Mouse (Mus musculus): Measurements from ENCODE around the gene Zfp248. TPM values are rescaled to one million over a fixed set of nuclear protein-coding genes. Genes with fewer than 3 reads are reported as not detected.

Gene Zfp248
- polyA plus RNA-seq, 1 experiment, result 0.15 TPM

DNA sequence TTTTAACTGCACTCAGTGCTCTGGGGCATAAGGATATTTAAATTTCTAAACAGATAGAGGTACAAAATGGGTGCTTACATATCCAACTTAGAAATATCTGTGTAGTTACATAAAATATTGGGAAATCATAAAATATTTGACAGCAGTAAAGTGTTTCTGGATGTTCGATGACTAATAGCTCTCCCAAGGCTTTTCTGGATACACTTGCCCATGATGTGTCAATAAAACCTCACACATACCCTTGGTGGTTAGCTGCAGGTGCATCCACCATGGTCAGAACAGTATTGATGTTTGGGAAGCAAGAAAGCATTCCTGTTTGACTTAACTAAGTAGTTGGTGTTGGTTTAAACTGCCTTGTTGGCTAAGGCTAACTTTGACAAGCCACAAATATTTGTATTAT is 2.4 kb upstream of the Zfp248 start:
- 83% methylated on average over 1 of the region's 1 CpGs for WGBS
- no peaks in the 10 kb centered on the region for H3K4me1 ChIP-seq (ENCODE audit: control insufficient read depth, insufficient read depth, insufficient read length, low read length)
- TF ChIP-seq CTCF (IDR thresholded peaks at IDR 0.05; ENCODE audit: extremely low read depth, insufficient read length, insufficient replicate concordance, low read depth, low read length) (no peak), POLR2A (IDR thresholded peaks at IDR 0.05; ENCODE audit: low read depth, low read length) (no peak)
- no peak overlapping the region for H3K4me3 ChIP-seq (ENCODE audit: low read depth, low read length)
- H3K27me3 ChIP-seq (ENCODE audit: control insufficient read depth, insufficient read depth, low read length), result no peaks in the 10 kb centered on the region; the same call in 1 of the 2 replicates
- H3K36me3 ChIP-seq (ENCODE audit: control insufficient read depth, insufficient read depth, low read length), result no peaks in the 10 kb centered on the region
- no peak overlapping the region for H3K27ac ChIP-seq (ENCODE audit: insufficient read depth, low read depth, low read length)

DNA sequence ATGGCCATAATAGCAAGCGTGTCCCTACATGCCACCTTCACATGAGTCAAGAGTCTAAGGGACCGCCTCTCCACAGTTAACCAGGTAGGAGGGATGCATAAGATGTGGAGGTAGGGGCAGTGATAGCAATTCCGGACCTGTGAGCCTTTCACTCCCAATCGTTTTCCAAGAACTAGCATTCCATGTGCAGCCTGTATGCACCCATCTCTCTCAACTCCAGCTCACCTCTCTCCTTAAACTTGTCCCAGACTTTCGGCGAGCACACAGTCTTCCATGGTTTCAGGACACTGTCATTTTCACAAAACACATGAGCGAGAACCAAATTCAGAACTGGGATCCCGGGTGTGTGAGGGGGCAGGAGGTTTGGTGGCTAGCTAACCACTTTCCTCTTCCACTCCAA is 876 bp downstream of the Zfp248 start:
- Histone ChIP-seq H3K4me3 (ENCODE audit: low read depth, low read length) (peak overlapping the region; percentile 85), H3K27me3 (ENCODE audit: control insufficient read depth, insufficient read depth, low read length) (no peaks in the 10 kb centered on the region), H3K36me3 (ENCODE audit: control insufficient read depth, insufficient read depth, low read length) (no peaks in the 10 kb centered on the region), H3K27ac (ENCODE audit: insufficient read depth, low read depth, low read length) (no peak overlapping the region), H3K4me1 (ENCODE audit: control insufficient read depth, insufficient read depth, insufficient read length, low read length) (no peaks in the 10 kb centered on the region)
- TF ChIP-seq POLR2A (IDR thresholded peaks at IDR 0.05; ENCODE audit: low read depth, low read length), result no peak
- no peak for TF ChIP-seq CTCF (IDR thresholded peaks at IDR 0.05; ENCODE audit: extremely low read depth, insufficient read length, insufficient replicate concordance, low read depth, low read length)
- WGBS, result 32% methylated on average over 8 of the region's 8 CpGs

DNA sequence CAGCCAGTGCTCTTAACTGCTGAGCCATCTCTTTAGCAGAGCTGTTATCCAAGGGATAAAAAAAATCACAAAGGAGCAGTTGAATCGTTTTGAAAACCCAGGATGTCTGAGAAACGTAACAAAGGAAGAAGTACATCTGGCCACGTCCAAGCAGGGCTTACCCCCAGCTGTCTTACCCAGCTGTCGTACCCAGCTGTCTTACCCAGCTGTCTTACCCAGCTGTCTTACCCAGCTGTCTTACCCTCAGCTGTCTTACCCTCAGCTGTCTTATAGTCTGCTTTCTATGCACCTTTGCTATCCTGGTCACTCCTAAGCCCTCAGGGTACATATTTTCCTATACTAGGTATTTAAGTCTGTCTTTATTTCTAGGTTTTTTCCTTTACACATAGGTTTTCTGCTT is 23.8 kb downstream of the Zfp248 start:
- Histone ChIP-seq H3K27ac (ENCODE audit: insufficient read depth, low read depth, low read length) (no peak overlapping the region), H3K4me3 (ENCODE audit: low read depth, low read length) (no peak overlapping the region), H3K4me1 (ENCODE audit: control insufficient read depth, insufficient read depth, insufficient read length, low read length) (no peaks in the 10 kb centered on the region), H3K36me3 (ENCODE audit: control insufficient read depth, insufficient read depth, low read length) (0 out of 2 replicates have a peak, but pooled peaks cover 1% of the 10 kb centered on the region), H3K27me3 (ENCODE audit: control insufficient read depth, insufficient read depth, low read length) (no peaks in the 10 kb centered on the region)
- no peak for TF ChIP-seq CTCF (IDR thresholded peaks at IDR 0.05; ENCODE audit: extremely low read depth, insufficient read length, insufficient replicate concordance, low read depth, low read length)
- no peak for TF ChIP-seq POLR2A (IDR thresholded peaks at IDR 0.05; ENCODE audit: low read depth, low read length)
- WGBS, result 86% methylated on average over 4 of the region's 4 CpGs

DNA sequence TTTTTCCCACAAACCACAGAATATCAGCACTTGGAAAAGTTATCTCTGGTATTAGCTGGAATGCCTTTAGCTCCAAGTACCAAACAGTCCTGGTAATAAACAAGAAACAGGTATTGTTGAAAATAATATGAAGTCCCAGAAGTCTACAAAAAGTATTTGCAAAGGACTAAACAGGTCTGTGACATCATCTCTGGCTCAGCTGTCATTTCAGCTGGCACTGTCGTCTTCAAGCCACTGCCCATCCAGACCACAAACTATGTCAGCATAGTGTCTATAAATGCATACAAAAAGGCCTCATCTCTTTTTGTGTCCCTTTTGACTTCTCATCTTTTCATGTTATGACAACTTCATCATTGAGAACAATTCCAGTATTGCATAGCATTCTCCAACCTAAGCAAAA is 28.7 kb downstream of the Zfp248 start:
- H3K4me3 ChIP-seq (ENCODE audit: low read depth, low read length), result no peak overlapping the region
- TF ChIP-seq POLR2A (IDR thresholded peaks at IDR 0.05; ENCODE audit: low read depth, low read length) (no peak), CTCF (IDR thresholded peaks at IDR 0.05; ENCODE audit: extremely low read depth, insufficient read length, insufficient replicate concordance, low read depth, low read length) (no peak)
- 0 out of 2 replicates have a peak, but pooled peaks cover 1% of the 10 kb centered on the region for H3K36me3 ChIP-seq (ENCODE audit: control insufficient read depth, insufficient read depth, low read length)
- H3K27ac ChIP-seq (ENCODE audit: insufficient read depth, low read depth, low read length), result no peak overlapping the region
- no peaks in the 10 kb centered on the region for H3K4me1 ChIP-seq (ENCODE audit: control insufficient read depth, insufficient read depth, insufficient read length, low read length)
- H3K27me3 ChIP-seq (ENCODE audit: control insufficient read depth, insufficient read depth, low read length), result no peaks in the 10 kb centered on the region
- 87% methylated on average over 1 of the region's 1 CpGs for WGBS

DNA sequence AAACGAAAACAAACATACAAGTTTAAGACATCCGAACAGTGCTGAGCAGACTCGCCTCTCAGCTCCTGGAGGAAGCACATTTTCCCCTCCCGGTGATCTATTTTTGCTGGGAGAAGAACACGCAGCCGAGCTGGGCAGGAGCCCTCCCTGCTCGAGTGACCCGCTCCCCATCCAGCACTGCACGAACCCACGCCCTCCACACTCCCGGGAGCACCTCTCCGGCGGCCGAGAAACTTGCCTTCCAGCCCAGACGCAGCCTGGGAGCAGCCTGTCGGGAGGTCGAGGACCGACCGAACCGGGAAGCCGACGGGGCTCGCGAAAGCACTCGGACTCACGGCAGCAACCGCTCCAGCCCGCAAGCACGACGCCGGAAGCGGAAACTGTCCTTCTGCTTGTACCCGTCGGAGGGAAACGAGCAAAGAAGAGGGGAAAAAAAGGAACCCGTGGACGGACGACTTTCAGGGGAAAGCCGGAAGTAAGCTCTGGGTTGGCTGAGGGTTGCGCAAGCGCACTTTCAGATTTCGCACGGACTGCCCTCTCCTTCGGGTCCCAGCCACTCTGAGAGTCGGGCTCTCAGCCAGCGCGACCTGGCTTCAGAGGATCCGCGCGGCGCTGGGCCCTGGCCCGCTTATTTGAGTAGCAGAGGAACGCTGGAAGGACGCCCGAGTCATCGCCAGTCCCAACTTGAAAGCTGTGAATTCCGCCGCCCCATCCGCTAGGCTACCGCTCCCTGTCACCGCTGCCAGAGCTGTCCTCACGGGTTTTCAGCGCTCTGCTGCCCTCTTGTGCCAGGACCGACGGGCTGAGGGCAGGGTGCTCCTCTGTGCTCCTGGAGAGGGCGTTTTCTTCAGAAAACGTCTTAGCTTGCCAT is 36.0 kb downstream of the Zfp248 start, which contains the start of gene Bms1:
Gene Bms1 (minus strand): TSS at position 425 of the 871 bp plus-strand sequence.
- Histone ChIP-seq H3K27me3 (ENCODE audit: control insufficient read depth, insufficient read depth, low read length) (no peaks in the 10 kb centered on the region), H3K27ac (ENCODE audit: insufficient read depth, low read depth, low read length) (peak within 1 kb of the TSS; percentile 78), H3K4me1 (ENCODE audit: control insufficient read depth, insufficient read depth, insufficient read length, low read length) (peaks cover 3% of the 10 kb centered on the region; the same call in 1 of the 2 replicates), H3K4me3 (ENCODE audit: low read depth, low read length) (peak within 1 kb of the TSS; percentile 93), H3K36me3 (ENCODE audit: control insufficient read depth, insufficient read depth, low read length) (peaks cover 9% of the 10 kb centered on the region)
- TF ChIP-seq POLR2A (IDR thresholded peaks at IDR 0.05; ENCODE audit: low read depth, low read length) (0 out of 2 replicates have a peak, but pooled peaks have one; percentile 10), CTCF (IDR thresholded peaks at IDR 0.05; ENCODE audit: extremely low read depth, insufficient read length, insufficient replicate concordance, low read depth, low read length) (peak; percentile 90)
- WGBS, result under 1% methylated on average over 67 of the region's 67 CpGs

DNA sequence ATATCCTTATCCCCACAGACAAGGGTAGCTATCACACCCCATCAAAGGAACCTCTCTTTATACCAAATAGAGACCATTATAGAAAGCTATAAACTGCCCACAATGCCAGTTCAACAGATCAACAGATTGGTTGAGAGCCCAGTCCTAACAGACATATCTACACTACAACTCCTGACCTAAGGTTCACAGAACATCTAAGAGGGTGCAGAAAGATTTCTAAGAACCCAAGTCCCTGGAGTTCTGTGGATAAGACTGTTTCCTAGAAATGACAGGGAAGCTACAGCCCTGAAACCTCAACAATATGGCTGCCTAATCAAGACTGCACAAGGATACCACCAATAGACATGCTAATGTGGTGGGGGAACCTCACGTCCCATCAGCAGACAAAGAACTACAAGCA is 44.9 kb downstream of the Zfp248 start:
- 95% methylated on average over 1 of the region's 1 CpGs for WGBS
- H3K4me3 ChIP-seq (ENCODE audit: low read depth, low read length), result no peak overlapping the region
- TF ChIP-seq CTCF (IDR thresholded peaks at IDR 0.05; ENCODE audit: extremely low read depth, insufficient read length, insufficient replicate concordance, low read depth, low read length), result no peak
- no peak for TF ChIP-seq POLR2A (IDR thresholded peaks at IDR 0.05; ENCODE audit: low read depth, low read length)
- H3K27me3 ChIP-seq (ENCODE audit: control insufficient read depth, insufficient read depth, low read length), result no peaks in the 10 kb centered on the region
- H3K36me3 ChIP-seq (ENCODE audit: control insufficient read depth, insufficient read depth, low read length), result peaks cover 57% of the 10 kb centered on the region
- no peak overlapping the region for H3K27ac ChIP-seq (ENCODE audit: insufficient read depth, low read depth, low read length)
- no peaks in the 10 kb centered on the region for H3K4me1 ChIP-seq (ENCODE audit: control insufficient read depth, insufficient read depth, insufficient read length, low read length)

DNA sequence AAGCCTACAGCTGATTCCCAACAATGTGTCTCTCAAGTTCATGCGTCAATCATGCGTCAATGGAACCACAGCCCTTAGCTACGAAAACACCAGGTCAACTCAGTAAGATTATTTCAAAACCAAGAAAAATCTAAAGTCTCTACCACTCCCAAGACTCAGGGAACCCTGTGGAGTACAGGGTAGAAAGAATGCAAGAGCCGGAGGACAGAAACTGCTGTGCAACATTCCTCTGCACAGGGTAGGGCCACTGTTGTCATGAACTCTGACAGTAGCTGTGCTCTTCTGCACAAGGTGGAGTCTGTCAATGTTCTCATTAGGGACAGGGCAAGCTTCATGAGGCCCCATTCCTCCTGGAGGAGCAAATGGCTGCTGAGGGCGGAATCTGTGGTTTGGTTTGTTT is 46.8 kb downstream of the Zfp248 start:
- H3K4me3 ChIP-seq (ENCODE audit: low read depth, low read length), result no peak overlapping the region
- 94% methylated on average over 5 of the region's 5 CpGs for WGBS
- H3K4me1 ChIP-seq (ENCODE audit: control insufficient read depth, insufficient read depth, insufficient read length, low read length), result no peaks in the 10 kb centered on the region
- no peak overlapping the region for H3K27ac ChIP-seq (ENCODE audit: insufficient read depth, low read depth, low read length)
- H3K36me3 ChIP-seq (ENCODE audit: control insufficient read depth, insufficient read depth, low read length), result peaks cover 65% of the 10 kb centered on the region
- H3K27me3 ChIP-seq (ENCODE audit: control insufficient read depth, insufficient read depth, low read length), result no peaks in the 10 kb centered on the region
- no peak for TF ChIP-seq CTCF (IDR thresholded peaks at IDR 0.05; ENCODE audit: extremely low read depth, insufficient read length, insufficient replicate concordance, low read depth, low read length)
- no peak for TF ChIP-seq POLR2A (IDR thresholded peaks at IDR 0.05; ENCODE audit: low read depth, low read length)

Data from small intestine, adult 2 months (tissue).